Mouse (Mus musculus) heart, embryonic 16.5 days (tissue): ENCODE results near the gene Akr1c21. TPM values are rescaled to one million over a fixed set of nuclear protein-coding genes. Genes with fewer than 3 reads are reported as not detected.
"Not testable (repeated sequence)": the region's sequence is repeated elsewhere in the genome, so short reads cannot be mapped to it uniquely, and the experiment has no call there.

Experiments used
- ATAC-seq: fragments of 200-750 bp; cut with Nextera tagmentation; replicated peaks from 2 replicates; pipeline ENCODE4 v1.8.0; 2017; ENCODE audit warnings: moderate number of reproducible peaks; ENCODE audit not compliant: insufficient read depth, low FRiP score; ENCODE audit errors: extremely low read depth
- H3K27ac ChIP-seq: fragments of 300-500 bp; sonication (generic); 2 replicates; pipeline ENCODE4 v1.5.1; 2014; ENCODE audit warnings: mild to moderate bottlenecking, low read length, control low read depth, moderate library complexity
- H3K27me3 ChIP-seq: fragments of 300-500 bp; sonication (generic); 2 replicates; pipeline ENCODE4 v1.6.1; 2014; ENCODE audit warnings: low read length, mixed read lengths; ENCODE audit not compliant: control insufficient read depth, insufficient read depth
- H3K36me3 ChIP-seq: fragments of 300-500 bp; sonication (generic); 2 replicates; pipeline ENCODE4 v1.6.1; 2014; ENCODE audit not compliant: control insufficient read depth, insufficient read depth
- H3K4me1 ChIP-seq: fragments of 300-500 bp; sonication (generic); 2 replicates; pipeline ENCODE4 v1.6.1; 2014; ENCODE audit warnings: low read length, mixed read lengths; ENCODE audit not compliant: control insufficient read depth, insufficient read depth
- H3K4me2 ChIP-seq: fragments of 300-500 bp; sonication (generic); 2 replicates; pipeline ENCODE4 v1.6.1; 2014; ENCODE audit warnings: low read depth, mild to moderate bottlenecking, control low read depth, low read length
- H3K4me3 ChIP-seq: fragments of 300-500 bp; sonication (generic); 2 replicates; pipeline ENCODE4 v1.5.1; 2014; ENCODE audit warnings: mild to moderate bottlenecking, control low read depth, low read length
- H3K9ac ChIP-seq: fragments of 300-500 bp; sonication (generic); 2 replicates; pipeline ENCODE4 v1.6.1; 2014; ENCODE audit warnings: low read length, control low read depth
- H3K9me3 ChIP-seq: fragments of 300-500 bp; sonication (generic); replicated peaks from 2 replicates; pipeline ENCODE4 v1.6.1; 2016; ENCODE audit warnings: low read length; ENCODE audit not compliant: control insufficient read depth
- WGBS: fragments of 180-500 bp; shearing (Covaris S2); extraction: QIAGEN DNeasy Blood & Tissue Kit; methylation state at CpG from one replicate; pipeline ENCODE4 v1.1.7; 2014; 5-methylcytosine and 5-hydroxymethylcytosine counted together
- polyA plus RNA-seq: library from polyadenylated mRNA; unstranded; fragments of >200 nt; fragmentation: Nextera tagmentation; extraction: Ambion mirVana; gene quantifications from 2 replicates; pipeline ENCODE4 v1.2.1, GENCODE M21; 2015

Akr1c21 gene
- polyA plus RNA-seq: not detected in 2 replicates

- Histone ChIP-seq H3K27me3 (no peaks in the 10 kb centered on the region), H3K9ac (no peak within 1 kb of the TSS), H3K9me3 (no peaks in the 10 kb centered on the region), H3K4me3 (no peak within 1 kb of the TSS), H3K4me2 (no peak within 1 kb of the TSS), H3K36me3 (no peaks in the 10 kb centered on the region), H3K4me1 (no peaks in the 10 kb centered on the region), H3K27ac (no peak within 1 kb of the TSS)
- ATAC-seq: no peak
- 45% methylated on average over 1 of the region's 1 CpGs for WGBS
Observed at GRCm38 (mm10) chr13:4573871-4574270, at the start of gene Akr1c21. Akr1c21 (plus strand) TSS chr13:4574075.

- Histone ChIP-seq H3K27me3 (no peaks in the 10 kb centered on the region), H3K27ac (no peak overlapping the region), H3K4me3 (no peak overlapping the region), H3K9me3 (no peaks in the 10 kb centered on the region), H3K9ac (no peak overlapping the region), H3K4me1 (no peaks in the 10 kb centered on the region), H3K4me2 (no peak overlapping the region), H3K36me3 (no peaks in the 10 kb centered on the region)
- ATAC-seq: no peak
- 54% methylated on average over 1 of the region's 1 CpGs for WGBS
Observed at GRCm38 (mm10) chr13:4559143-4559542, 14.7 kb upstream of the Akr1c21 start.

- Histone ChIP-seq H3K36me3 (no peaks in the 10 kb centered on the region), H3K4me1 (no peaks in the 10 kb centered on the region), H3K9me3 (no peaks in the 10 kb centered on the region), H3K4me2 (no peak overlapping the region), H3K4me3 (no peak overlapping the region), H3K27ac (no peak overlapping the region), H3K9ac (no peak overlapping the region), H3K27me3 (no peaks in the 10 kb centered on the region)
- no peak for ATAC-seq
Observed at GRCm38 (mm10) chr13:4560500-4560899, 13.4 kb upstream of the Akr1c21 start.

GRCm38 (mm10) chr13:4565996-4566395 is 7.9 kb upstream of the Akr1c21 start:
- ATAC-seq: no peak
- no peak overlapping the region for H3K4me3 ChIP-seq
- no peak overlapping the region for H3K9ac ChIP-seq
- H3K4me2 ChIP-seq: no peak overlapping the region
- 81% methylated on average over 2 of the region's 2 CpGs for WGBS
- no peaks in the 10 kb centered on the region for H3K36me3 ChIP-seq
- no peaks in the 10 kb centered on the region for H3K27me3 ChIP-seq
- 0 out of 2 replicates have a peak, but pooled peaks cover 2% of the 10 kb centered on the region for H3K9me3 ChIP-seq
- no peaks in the 10 kb centered on the region for H3K4me1 ChIP-seq
- H3K27ac ChIP-seq: no peak overlapping the region

- Histone ChIP-seq H3K4me1 (no peaks in the 10 kb centered on the region), H3K27me3 (no peaks in the 10 kb centered on the region), H3K4me2 (no peak overlapping the region), H3K9ac (no peak overlapping the region), H3K27ac (no peak overlapping the region), H3K9me3 (no peaks in the 10 kb centered on the region), H3K4me3 (no peak overlapping the region), H3K36me3 (no peaks in the 10 kb centered on the region)
- 82% methylated on average over 1 of the region's 1 CpGs for WGBS
- no peak for ATAC-seq
Observed at GRCm38 (mm10) chr13:4576921-4577320, 3.0 kb downstream of the Akr1c21 start.

GRCm38 (mm10) chr13:4603431-4603830 is 29.6 kb downstream of the Akr1c21 start:
- H3K27ac ChIP-seq, H3K9me3 ChIP-seq, H3K36me3 ChIP-seq, H3K9ac ChIP-seq, H3K4me3 ChIP-seq, H3K27me3 ChIP-seq, H3K4me2 ChIP-seq, H3K4me1 ChIP-seq, ATAC-seq: not testable (repeated sequence)
- 36% methylated on average over 3 of the region's 3 CpGs for WGBS

GRCm38 (mm10) chr13:4606821-4607220 is 32.9 kb downstream of the Akr1c21 start:
- Histone ChIP-seq H3K4me2 (no peak overlapping the region), H3K9ac (no peak overlapping the region), H3K4me1 (peaks cover 5% of the 10 kb centered on the region), H3K27ac (no peak overlapping the region), H3K4me3 (no peak overlapping the region), H3K36me3 (no peaks in the 10 kb centered on the region; the same call in 1 of the 2 replicates), H3K9me3 (no peaks in the 10 kb centered on the region), H3K27me3 (no peaks in the 10 kb centered on the region)
- no peak for ATAC-seq
- 88% methylated on average over 4 of the region's 4 CpGs for WGBS

GRCm38 (mm10) chr13:4608530-4608929 is 34.7 kb downstream of the Akr1c21 start:
- peak overlapping the region; percentile 64 for H3K4me3 ChIP-seq
- no peaks in the 10 kb centered on the region; the same call in 1 of the 2 replicates for H3K27me3 ChIP-seq
- peak overlapping the region; percentile 50 for H3K27ac ChIP-seq
- H3K9me3 ChIP-seq: no peaks in the 10 kb centered on the region
- peak overlapping the region; percentile 81 for H3K4me2 ChIP-seq
- no peaks in the 10 kb centered on the region; the same call in 1 of the 2 replicates for H3K36me3 ChIP-seq
- 28% methylated on average over 9 of the region's 9 CpGs for WGBS
- ATAC-seq: peak; percentile 16; the same call in 1 of the 2 replicates
- peak overlapping the region; percentile 75 for H3K9ac ChIP-seq
- H3K4me1 ChIP-seq: peaks cover 5% of the 10 kb centered on the region

- peak within 1 kb of the TSS; percentile 50 for H3K27ac ChIP-seq
- no peaks in the 10 kb centered on the region; the same call in 1 of the 2 replicates for H3K27me3 ChIP-seq
- peak within 1 kb of the TSS; percentile 75 for H3K9ac ChIP-seq
- H3K9me3 ChIP-seq: no peaks in the 10 kb centered on the region
- peak within 1 kb of the TSS; percentile 64 for H3K4me3 ChIP-seq
- WGBS: 5% methylated on average over 10 of the region's 10 CpGs
- H3K4me2 ChIP-seq: peak within 1 kb of the TSS; percentile 81
- H3K36me3 ChIP-seq: no peaks in the 10 kb centered on the region
- ATAC-seq: peak; percentile 100
- peaks cover 2% of the 10 kb centered on the region; the same call in 1 of the 2 replicates for H3K4me1 ChIP-seq
Observed at GRCm38 (mm10) chr13:4608961-4609409, 35.1 kb downstream of the Akr1c21 start, which contains the start of gene Akr1e1. Akr1e1 (minus strand) TSS chr13:4609174.
